Mouse (Mus musculus) limb, embryonic 14.5 days (tissue): ENCODE results near the gene Nlrp9c. TPM values are rescaled to one million over a fixed set of nuclear protein-coding genes. Genes with fewer than 3 reads are reported as not detected.
"Not testable (repeated sequence)": the region's sequence is repeated elsewhere in the genome, so short reads cannot be mapped to it uniquely, and the experiment has no call there.

Experiments
- ATAC-seq: fragments of 200-750 bp; cut with Nextera tagmentation; 2 replicates; pipeline ENCODE4 v1.8.0; 2017; ENCODE audit warnings: low read depth, moderate number of reproducible peaks, moderate TSS enrichment; ENCODE audit not compliant: low FRiP score
- DNase-seq: peaks from one replicate; pipeline ENCODE4 v3.0.0-alpha.2; 2015; ENCODE audit warnings: low spot score
- H3K27ac ChIP-seq: fragments of 300-500 bp; sonication (generic); replicated peaks from 2 replicates; pipeline ENCODE4 v1.5.1; 2014; ENCODE audit warnings: low read depth, mild to moderate bottlenecking, low read length, moderate library complexity, mixed read lengths
- H3K27me3 ChIP-seq: fragments of 300-500 bp; sonication (generic); 2 replicates; pipeline ENCODE4 v1.6.1; 2014; ENCODE audit warnings: low read length, mixed read lengths; ENCODE audit not compliant: control insufficient read depth, insufficient read depth
- H3K36me3 ChIP-seq: fragments of 300-500 bp; sonication (generic); 2 replicates; pipeline ENCODE4 v1.6.1; 2014; ENCODE audit warnings: mild to moderate bottlenecking, low read length, moderate library complexity, mixed read lengths; ENCODE audit not compliant: control insufficient read depth, insufficient read depth
- H3K4me1 ChIP-seq: fragments of 300-500 bp; sonication (generic); 2 replicates; pipeline ENCODE4 v1.6.1; 2014; ENCODE audit warnings: antibody characterized with exemption, low read length, mixed read lengths; ENCODE audit not compliant: control insufficient read depth, insufficient read depth
- H3K4me2 ChIP-seq: fragments of 300-500 bp; sonication (generic); replicated peaks from 2 replicates; pipeline ENCODE4 v1.6.1; 2014; ENCODE audit warnings: low read depth, mild to moderate bottlenecking, low read length, moderate library complexity; ENCODE audit not compliant: severe bottlenecking
- H3K4me3 ChIP-seq: fragments of 300-500 bp; sonication (generic); replicated peaks from 2 replicates; pipeline ENCODE4 v1.5.1; 2014; ENCODE audit warnings: low read length
- H3K9ac ChIP-seq: fragments of 300-500 bp; sonication (generic); 2 replicates; pipeline ENCODE4 v1.6.1; 2014; ENCODE audit warnings: mild to moderate bottlenecking, low read depth, low read length, moderate library complexity; ENCODE audit not compliant: severe bottlenecking
- H3K9me3 ChIP-seq: fragments of 300-500 bp; sonication (generic); 2 replicates; pipeline ENCODE4 v1.6.1; 2016; ENCODE audit warnings: low read length; ENCODE audit not compliant: control insufficient read depth
- POLR2A ChIP-seq: fragments of 200-500 bp; IDR thresholded peaks from 2 replicates; pipeline ENCODE4 v1.8.0; 2012; ENCODE audit warnings: inconsistent platforms, mild to moderate bottlenecking, moderate library complexity, borderline replicate concordance; ENCODE audit not compliant: insufficient read depth, insufficient read length; ENCODE audit errors: extremely low read depth
- WGBS: fragments of 180-500 bp; shearing (Covaris S2); extraction: QIAGEN DNeasy Blood & Tissue Kit; methylation state at CpG from one replicate; pipeline ENCODE4 v1.1.7; 2014; 5-methylcytosine and 5-hydroxymethylcytosine counted together
- polyA plus RNA-seq, 2 experiments: library from polyadenylated mRNA; depleted of rRNA in 1 of 2; stranded (reverse) in 1 of 2; unstranded in 1 of 2; fragments of >200 nt; fragmentation: Nextera tagmentation in 1 of 2; extraction: Ambion mirVana in 1 of 2; gene quantifications; 2 replicates each; pipeline versions ENCODE4 v1.2.1 to v1.2.3; 2012 to 2014

Nlrp9c gene
- not detected in 2 replicates for polyA plus RNA-seq (2012; rRNA removed)
- polyA plus RNA-seq (2014; fragmentation: Nextera tagmentation; extraction: Ambion mirVana): not detected in 2 replicates

DNA sequence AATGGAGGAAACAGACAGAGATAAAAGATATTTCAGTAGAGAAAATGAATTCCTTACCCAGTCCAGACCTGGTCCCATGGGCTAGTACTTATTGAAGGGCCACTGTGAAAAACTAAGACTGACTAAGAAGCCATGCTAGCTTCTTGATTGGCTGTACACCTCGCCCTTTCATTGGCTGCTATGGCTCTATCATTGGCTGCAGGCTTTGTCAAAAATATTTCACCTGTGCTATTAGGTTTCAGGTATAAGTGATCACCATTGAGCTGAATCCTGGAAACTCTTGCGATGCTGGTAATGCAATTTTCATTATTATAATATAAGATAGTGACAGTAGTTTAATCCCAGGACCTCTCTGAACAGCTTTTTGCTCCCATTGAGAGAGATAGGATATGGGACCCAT, at the start of gene Nlrp9c:
Gene Nlrp9c, minus strand, starts transcription at position 101 of the 400 bp plus-strand sequence.
- not testable (repeated sequence) for DNase-seq, ATAC-seq, H3K9me3 ChIP-seq, H3K4me3 ChIP-seq, H3K27me3 ChIP-seq, H3K4me1 ChIP-seq, H3K27ac ChIP-seq, H3K36me3 ChIP-seq, H3K4me2 ChIP-seq, H3K9ac ChIP-seq
- 75% methylated on average over 2 of the region's 2 CpGs for WGBS

GRCm38 (mm10) chr7:26434813-26435212, 31.3 kb upstream of the Nlrp9c start, which contains the start of gene Nlrp4a:
TSS of gene Nlrp4a (plus strand) at chr7:26435113.
- no peak for TF ChIP-seq POLR2A
- H3K9ac ChIP-seq: no peak within 1 kb of the TSS
- H3K4me2 ChIP-seq: no peak within 1 kb of the TSS
- H3K27ac ChIP-seq: no peak within 1 kb of the TSS
- H3K27me3 ChIP-seq: no peaks in the 10 kb centered on the region
- DNase-seq (no peak), ATAC-seq (no peak)
- H3K4me1 ChIP-seq: no peaks in the 10 kb centered on the region
- WGBS: 84% methylated on average over 5 of the region's 5 CpGs
- H3K36me3 ChIP-seq: no peaks in the 10 kb centered on the region
- H3K4me3 ChIP-seq: no peak within 1 kb of the TSS
- no peaks in the 10 kb centered on the region for H3K9me3 ChIP-seq

DNA sequence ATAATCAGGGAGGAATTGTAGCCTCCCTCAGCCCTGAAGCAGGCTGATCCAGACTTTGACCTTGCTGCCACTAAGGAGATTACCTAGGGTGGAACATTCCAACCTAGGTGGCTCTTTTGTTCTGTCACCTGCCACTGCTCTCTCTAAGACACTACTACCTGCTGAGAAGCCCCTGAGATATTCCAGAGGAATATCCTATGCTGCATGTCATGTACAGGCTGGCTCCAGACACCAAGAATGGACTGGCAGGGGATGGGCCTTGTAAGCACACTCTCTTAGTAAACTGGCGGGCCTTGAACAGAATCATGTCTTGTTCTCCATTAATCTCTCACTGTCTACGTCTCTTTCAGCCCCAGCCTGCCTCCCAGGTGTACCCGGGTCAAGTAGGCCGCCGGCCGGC, 11.7 kb downstream of the Nlrp9c start:
- H3K4me2 ChIP-seq, H3K27ac ChIP-seq, DNase-seq, H3K4me1 ChIP-seq, H3K9me3 ChIP-seq, H3K4me3 ChIP-seq, H3K9ac ChIP-seq, ATAC-seq, H3K36me3 ChIP-seq, H3K27me3 ChIP-seq: not testable (repeated sequence)
- 86% methylated on average over 6 of the region's 6 CpGs for WGBS

- not testable (repeated sequence) for H3K4me2 ChIP-seq, H3K9me3 ChIP-seq, DNase-seq, H3K36me3 ChIP-seq, H3K4me1 ChIP-seq, H3K27ac ChIP-seq, H3K9ac ChIP-seq, ATAC-seq, H3K4me3 ChIP-seq, H3K27me3 ChIP-seq
- WGBS: 82% methylated on average over 2 of the region's 2 CpGs
Measured at GRCm38 (mm10) chr7:26391137-26391536, 12.4 kb downstream of the Nlrp9c start.

DNA sequence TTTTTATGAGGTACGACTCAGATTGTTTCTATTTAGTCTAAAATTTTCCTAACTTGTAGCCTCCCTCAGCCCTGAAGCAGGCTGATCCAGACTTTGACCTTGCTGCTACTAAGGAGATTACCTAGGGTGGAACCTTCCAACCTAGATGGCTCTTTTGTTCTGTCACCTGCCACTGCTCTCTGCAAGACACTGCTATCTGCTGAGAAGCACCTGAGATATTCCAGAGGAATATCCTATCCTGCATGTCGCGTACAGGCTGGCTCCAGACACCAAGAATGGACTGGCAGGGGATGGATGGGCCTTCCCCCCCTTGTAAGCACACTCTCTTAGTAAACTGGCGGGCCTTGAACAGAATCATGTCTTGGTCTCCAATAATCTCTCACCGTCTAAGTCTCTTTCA, 16.8 kb downstream of the Nlrp9c start:
- not testable (repeated sequence) for DNase-seq, H3K36me3 ChIP-seq, H3K9ac ChIP-seq, H3K4me1 ChIP-seq, H3K4me2 ChIP-seq, H3K4me3 ChIP-seq, ATAC-seq, H3K9me3 ChIP-seq, H3K27me3 ChIP-seq, H3K27ac ChIP-seq
- WGBS: 85% methylated on average over 5 of the region's 5 CpGs

DNA sequence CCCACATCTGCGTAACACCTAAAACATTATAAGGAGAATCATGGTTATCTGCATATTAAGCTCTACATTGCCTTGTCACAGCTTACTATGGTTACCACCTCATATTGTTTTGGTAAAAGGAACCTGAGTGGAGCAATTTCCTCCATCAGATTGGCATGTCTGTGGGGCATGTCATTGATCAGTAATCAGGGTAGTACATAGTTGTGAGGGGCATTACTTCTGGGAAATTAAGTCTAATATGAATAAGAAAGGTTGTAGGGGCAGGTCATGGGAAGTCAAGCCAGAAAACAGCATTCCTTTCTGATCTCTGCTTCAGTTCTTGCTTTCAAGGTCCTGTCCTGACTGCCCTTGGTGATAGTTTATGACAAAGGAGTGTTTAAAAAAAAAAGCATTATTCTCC, 22.7 kb downstream of the Nlrp9c start:
- H3K4me3 ChIP-seq: no peak overlapping the region
- H3K36me3 ChIP-seq: no peaks in the 10 kb centered on the region
- ATAC-seq (no peak), DNase-seq (no peak)
- WGBS: 94% methylated on average over 1 of the region's 1 CpGs
- no peaks in the 10 kb centered on the region for H3K27me3 ChIP-seq
- H3K4me1 ChIP-seq: no peaks in the 10 kb centered on the region
- H3K27ac ChIP-seq: no peak overlapping the region
- no peak overlapping the region for H3K4me2 ChIP-seq
- H3K9me3 ChIP-seq: no peaks in the 10 kb centered on the region
- H3K9ac ChIP-seq: no peak overlapping the region
- no peak for TF ChIP-seq POLR2A

- H3K9ac ChIP-seq, ATAC-seq, H3K4me3 ChIP-seq, H3K27ac ChIP-seq, H3K4me1 ChIP-seq, H3K4me2 ChIP-seq, H3K36me3 ChIP-seq, DNase-seq, H3K9me3 ChIP-seq, H3K27me3 ChIP-seq: not testable (repeated sequence)
- 87% methylated on average over 5 of the region's 5 CpGs for WGBS
Measured at GRCm38 (mm10) chr7:26373221-26373620, 30.3 kb downstream of the Nlrp9c start.

- H3K4me1 ChIP-seq, H3K9me3 ChIP-seq, H3K4me2 ChIP-seq, H3K27ac ChIP-seq, ATAC-seq, H3K36me3 ChIP-seq, H3K4me3 ChIP-seq, DNase-seq, H3K27me3 ChIP-seq, H3K9ac ChIP-seq: not testable (repeated sequence)
- 92% methylated on average over 5 of the region's 6 CpGs for WGBS
Measured at GRCm38 (mm10) chr7:26356719-26357118, 46.8 kb downstream of the Nlrp9c start.
